Mouse (Mus musculus): ENCODE data around the gene Notum.
A peak's percentile ranks its signal among the peaks of the same experiment; 100 is the strongest.

- TF ChIP-seq CTCF (IDR thresholded peaks at IDR 0.05; ENCODE audit: borderline replicate concordance, control insufficient read depth, extremely low read depth, insufficient read depth, low read length, poor library complexity) (no peak), POLR2A (IDR thresholded peaks at IDR 0.05; ENCODE audit: control insufficient read depth, extremely low read depth, insufficient read depth, low read length, poor library complexity) (0 out of 2 replicates have a peak, but pooled peaks have one; percentile 45)
These were observed 33.3 kb downstream of the Notum start for GRCm38 (mm10) chr11:120627468-120628300.

All from thymus, adult 2 months (tissue).